Mouse (Mus musculus): ENCODE data around the gene Car10.
A peak's percentile ranks its signal among the peaks of the same experiment; 100 is the strongest.

Car10 gene

GRCm38 (mm10) chr11:93594033-93594432, 496.2 kb downstream of the Car10 start:
- DNase-seq = no peak

- DNase-seq = no peak
These were observed 500.3 kb downstream of the Car10 start for GRCm38 (mm10) chr11:93598175-93598574.

- no peak for DNase-seq
These were observed 501.9 kb downstream of the Car10 start for GRCm38 (mm10) chr11:93599755-93600154.

- DNase-seq = no peak
These were observed 505.7 kb downstream of the Car10 start for GRCm38 (mm10) chr11:93603575-93603974.

GRCm38 (mm10) chr11:93607111-93607510, 509.3 kb downstream of the Car10 start:
- DNase-seq = no peak

- no peak for DNase-seq
These were observed 510.9 kb downstream of the Car10 start for GRCm38 (mm10) chr11:93608716-93609115.

- no peak for DNase-seq
These were observed 514.2 kb downstream of the Car10 start for GRCm38 (mm10) chr11:93612071-93612470.

- DNase-seq = no peak
These were observed 517.0 kb downstream of the Car10 start for GRCm38 (mm10) chr11:93614851-93615250.

- DNase-seq = no peak
These were observed 525.8 kb downstream of the Car10 start for GRCm38 (mm10) chr11:93623605-93624004.

- DNase-seq = no peak
These were observed 541.6 kb downstream of the Car10 start for GRCm38 (mm10) chr11:93639410-93639809.

- no peak for DNase-seq
These were observed 543.1 kb downstream of the Car10 start for GRCm38 (mm10) chr11:93640954-93641353.

- no peak for DNase-seq
These were observed 544.5 kb downstream of the Car10 start for GRCm38 (mm10) chr11:93642331-93642730.

- DNase-seq = no peak
These were observed 545.2 kb downstream of the Car10 start for GRCm38 (mm10) chr11:93643006-93643405.

- peak; percentile 5 for DNase-seq
These were observed 545.6 kb downstream of the Car10 start for GRCm38 (mm10) chr11:93643436-93643835.

GRCm38 (mm10) chr11:93646216-93646615, 548.4 kb downstream of the Car10 start:
- DNase-seq = no peak

Measured in right cerebral cortex, postnatal 4 days (tissue).